Mouse (Mus musculus) heart, postnatal 10 days (tissue): ENCODE measurements at regions not wholly inside any gene's neighbourhood (a gene's known extent, or its start where the extent isn't known, plus 50 kb on each side); places are given as distances from the start of the nearest gene placed in this dataset.

Experiments
- DNase-seq, 2 experiments: peaks; one replicate each; pipeline ENCODE4 v3.0.0; 2021
- intact Hi-C: fragments of 180-260 bp; cut with DNase I; formaldehyde crosslinking; loops from one replicate; pipeline ENCODE4 v1.15.1; 2025

DNA sequence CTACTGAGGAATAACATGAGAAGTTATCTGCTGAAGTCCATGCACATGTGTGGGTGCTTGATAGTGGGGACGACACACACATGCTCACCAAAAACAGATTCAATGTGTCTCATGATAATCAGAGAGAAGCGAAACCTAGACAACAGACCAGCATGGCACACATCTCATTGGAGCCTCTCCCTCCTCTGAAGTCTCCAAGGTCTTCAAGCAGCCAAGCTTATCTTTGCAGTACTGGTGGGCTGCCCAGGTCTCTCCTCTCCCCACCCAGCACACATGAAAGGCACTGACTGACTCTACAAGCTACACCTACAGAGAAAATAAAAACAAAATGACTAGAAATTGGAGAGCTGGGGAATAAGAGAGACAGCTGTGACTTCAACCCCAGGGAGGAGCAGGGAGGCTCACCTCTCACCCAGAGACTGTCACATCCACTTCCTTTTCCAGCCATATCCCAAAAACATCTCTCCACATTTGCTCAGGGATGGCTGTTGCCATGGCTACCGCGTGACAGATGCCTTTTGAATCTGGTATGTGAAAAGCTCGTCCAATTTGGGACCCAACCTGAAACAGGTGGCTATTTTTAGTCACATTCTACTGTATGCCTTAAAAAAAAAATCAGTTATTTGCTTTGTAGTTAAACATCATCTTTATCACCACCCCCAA, 62.7 kb upstream of the Lclat1 start:
- intact Hi-C loops: no loop called here

GRCm38 (mm10) chr17:73046985-73047384, 60.8 kb upstream of the Lclat1 start:
- intact Hi-C loops: no loop called here
- DNase-seq: peak in 1 of 2 experiments; percentile 49

More for the DNA sequence above, 62.7 kb upstream of the Lclat1 start:
- DNase-seq: no peak

DNA sequence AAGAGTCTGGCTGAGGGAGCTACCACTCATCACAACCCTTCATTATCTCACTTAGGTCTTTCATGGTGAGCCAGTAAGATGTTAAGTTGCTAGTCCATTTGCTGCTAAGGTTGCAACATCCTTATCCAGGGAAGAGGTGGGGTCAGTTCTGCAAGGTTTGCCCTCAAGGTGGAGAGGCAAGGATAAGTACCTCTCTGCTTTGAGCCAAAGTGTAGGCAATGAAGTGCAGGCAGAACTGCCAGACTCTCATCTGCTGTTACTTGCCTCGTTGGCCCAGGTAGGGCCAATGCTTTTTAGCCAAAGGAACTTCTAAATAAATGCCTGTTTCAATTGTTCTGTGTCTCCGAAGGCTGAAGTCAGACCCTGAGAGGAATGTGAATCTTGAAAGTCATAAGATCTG, 59.6 kb upstream of the Lclat1 start:
- DNase-seq: no peak
- intact Hi-C loops: no loop called here

- DNase-seq: no peak
- intact Hi-C loops: no loop called here
These were observed 54.8 kb upstream of the Lclat1 start for GRCm38 (mm10) chr17:73052956-73053355.

DNA sequence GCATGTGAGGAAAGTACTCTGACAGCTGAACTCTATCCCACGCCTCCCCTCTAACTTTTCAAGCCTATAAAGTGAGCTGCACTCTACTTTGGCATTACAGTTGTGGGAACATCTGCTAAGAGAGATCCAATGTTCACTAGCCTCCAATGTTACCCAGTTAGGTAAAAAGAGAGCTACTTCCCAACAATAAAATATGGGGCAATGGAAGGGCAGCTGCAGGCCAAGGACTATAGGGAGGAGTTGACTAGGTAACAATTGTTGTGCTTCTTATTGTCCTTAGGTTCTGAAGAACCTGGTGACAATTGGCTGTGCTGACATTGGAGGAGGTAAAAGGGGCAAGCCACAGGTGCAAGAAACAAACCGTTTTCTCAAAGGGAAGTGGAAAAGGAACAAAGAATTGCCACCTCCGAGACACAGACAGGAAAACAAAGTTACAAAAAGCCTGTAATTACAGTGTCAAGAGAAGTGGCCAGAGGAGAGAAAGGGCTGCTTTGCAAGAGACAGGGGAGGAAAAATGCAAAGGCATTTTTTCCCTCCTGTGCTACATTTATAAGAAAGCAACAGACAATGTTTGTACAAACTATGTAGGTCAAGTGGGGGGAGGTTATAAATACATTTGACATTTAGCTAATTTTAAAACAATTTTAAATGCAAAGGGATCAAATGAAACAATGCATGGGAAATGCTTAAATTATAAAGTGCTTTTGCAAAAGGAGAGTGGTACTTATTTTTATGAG, 54.1 kb upstream of the Lclat1 start:
- no peak for DNase-seq
- intact Hi-C loops: no loop called here

GRCm38 (mm10) chr17:73054226-73054625, 53.6 kb upstream of the Lclat1 start:
- DNase-seq: peak; percentile 65 to 72
- intact Hi-C loops: no loop called here

- no peak for DNase-seq
- intact Hi-C loops: no loop called here
These were observed 52.6 kb upstream of the Lclat1 start for GRCm38 (mm10) chr17:73055197-73055596.

GRCm38 (mm10) chr17:73055611-73056010, 52.2 kb upstream of the Lclat1 start:
- no peak for DNase-seq
- intact Hi-C loops: no loop called here

- intact Hi-C loops: no loop called here
- DNase-seq: no peak
These were observed 51.2 kb upstream of the Lclat1 start for GRCm38 (mm10) chr17:73056616-73057015.
